Mouse (Mus musculus) brain, embryonic 14.5 days (tissue): ENCODE results near the gene Det1. TPM values are rescaled to one million over a fixed set of nuclear protein-coding genes. Genes with fewer than 3 reads are reported as not detected.
A peak's percentile ranks its signal among the peaks of the same experiment; 100 is the strongest.

Experiments
- DNase-seq: peaks from one replicate; pipeline ENCODE4 v3.0.0-alpha.2; 2011; ENCODE audit warnings: low read depth
- CTCF ChIP-seq: fragments of 200-500 bp; IDR thresholded peaks from 2 replicates; pipeline ENCODE4 v1.5.1; 2012; ENCODE audit warnings: inconsistent platforms, mild to moderate bottlenecking, moderate library complexity, borderline replicate concordance; ENCODE audit not compliant: insufficient read depth, insufficient read length; ENCODE audit errors: extremely low read depth
- POLR2A ChIP-seq: fragments of 200-500 bp; IDR thresholded peaks from 2 replicates; pipeline ENCODE4 v1.6.1; 2012; ENCODE audit warnings: mild to moderate bottlenecking, inconsistent platforms, borderline replicate concordance; ENCODE audit not compliant: poor library complexity, insufficient read depth, insufficient read length, severe bottlenecking; ENCODE audit errors: extremely low read depth
- polyA plus RNA-seq: library from polyadenylated mRNA; depleted of rRNA; stranded (reverse); fragments of >200 nt; gene quantifications from 2 replicates; pipeline ENCODE4 v1.2.3, GENCODE M21; 2012

Det1 gene
- polyA plus RNA-seq, 1 experiment = 16.1 TPM

- TF ChIP-seq POLR2A = no peak
- TF ChIP-seq CTCF = no peak
- DNase-seq = no peak
These were observed 872 bp downstream of the Det1 start for GRCm38 (mm10) chr7:78846066-78846716.

GRCm38 (mm10) chr7:78841601-78842000, 5.5 kb downstream of the Det1 start:
- no peak for TF ChIP-seq POLR2A
- no peak for DNase-seq

- TF ChIP-seq CTCF (no peak), POLR2A (no peak)
- no peak for DNase-seq
These were observed 9.8 kb downstream of the Det1 start for GRCm38 (mm10) chr7:78837250-78837649.

GRCm38 (mm10) chr7:78835656-78836055, 11.4 kb downstream of the Det1 start:
- TF ChIP-seq CTCF = no peak
- no peak for TF ChIP-seq POLR2A
- no peak for DNase-seq

GRCm38 (mm10) chr7:78827749-78828362, 19.2 kb downstream of the Det1 start:
- no peak for DNase-seq
- TF ChIP-seq CTCF = no peak
- no peak for TF ChIP-seq POLR2A

- no peak for TF ChIP-seq POLR2A
- TF ChIP-seq CTCF = 0 out of 2 replicates have a peak, but pooled peaks have one; percentile 16
- DNase-seq = peak; percentile 71
These were observed 20.2 kb downstream of the Det1 start for GRCm38 (mm10) chr7:78826682-78827385.

GRCm38 (mm10) chr7:78818336-78818735, 28.7 kb downstream of the Det1 start:
- no peak for DNase-seq
- TF ChIP-seq POLR2A = no peak
- no peak for TF ChIP-seq CTCF

GRCm38 (mm10) chr7:78814766-78815165, 32.3 kb downstream of the Det1 start:
- TF ChIP-seq POLR2A = no peak
- no peak for TF ChIP-seq CTCF
- DNase-seq = peak; percentile 64

- peak; percentile 69 for DNase-seq
- TF ChIP-seq POLR2A (no peak), CTCF (no peak)
These were observed 33.3 kb downstream of the Det1 start for GRCm38 (mm10) chr7:78813791-78814190.

- no peak for DNase-seq
These were observed 39.9 kb downstream of the Det1 start for GRCm38 (mm10) chr7:78807192-78807591.

GRCm38 (mm10) chr7:78803841-78804240, 43.2 kb downstream of the Det1 start:
- TF ChIP-seq CTCF = no peak

More at GRCm38 (mm10) chr7:78807192-78807591, 39.9 kb downstream of the Det1 start:
- no peak for TF ChIP-seq POLR2A
- TF ChIP-seq CTCF = no peak

More at GRCm38 (mm10) chr7:78803841-78804240, 43.2 kb downstream of the Det1 start:
- DNase-seq = no peak
